Mouse (Mus musculus) left cerebral cortex, adult 18-20 months (tissue): ENCODE results near the gene Spats2l. TPM values are rescaled to one million over a fixed set of nuclear protein-coding genes. Genes with fewer than 3 reads are reported as not detected.

Source experiments
- DNase-seq, 2 experiments: peaks; one replicate each; pipeline ENCODE4 v3.0.0; 2021 to 2022; ENCODE audit warnings: low spot score in 2 of 2, mixed read lengths in 1 of 2
- total RNA-seq, 2 experiments: library from RNA; stranded (reverse); gene quantifications; 2 replicates each; pipeline ENCODE4 v1.2.3; 2021

Gene Spats2l
- total RNA-seq, 2 experiments from 2014 or later: 34.5 to 39.7 TPM

- DNase-seq: no peak
Observed at GRCm38 (mm10) chr1:57820428-57820997, 46.6 kb downstream of the Spats2l start.

GRCm38 (mm10) chr1:57824966-57825759 lies 51.2 kb downstream of the Spats2l start:
- DNase-seq: no peak

DNA sequence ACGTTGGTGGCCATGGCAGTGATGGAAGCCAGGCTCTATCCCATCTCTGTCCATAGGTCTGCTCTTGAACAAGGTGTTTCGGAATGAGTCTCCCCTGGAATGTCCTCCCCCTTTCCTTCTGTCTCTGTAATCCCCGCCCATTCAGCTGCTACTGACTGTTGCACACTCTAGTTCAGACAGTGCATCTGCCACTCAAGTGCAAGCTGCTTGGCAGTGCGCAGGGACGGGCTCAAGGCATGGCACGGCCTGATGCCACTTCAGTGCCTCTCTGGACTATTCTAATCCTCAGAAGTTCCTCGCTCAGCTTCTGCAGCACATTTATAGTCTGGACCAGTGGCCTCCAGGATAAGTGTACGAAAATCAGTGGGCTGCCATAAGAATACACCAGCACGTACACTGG lies 52.3 kb downstream of the Spats2l start:
- no peak for DNase-seq

DNA sequence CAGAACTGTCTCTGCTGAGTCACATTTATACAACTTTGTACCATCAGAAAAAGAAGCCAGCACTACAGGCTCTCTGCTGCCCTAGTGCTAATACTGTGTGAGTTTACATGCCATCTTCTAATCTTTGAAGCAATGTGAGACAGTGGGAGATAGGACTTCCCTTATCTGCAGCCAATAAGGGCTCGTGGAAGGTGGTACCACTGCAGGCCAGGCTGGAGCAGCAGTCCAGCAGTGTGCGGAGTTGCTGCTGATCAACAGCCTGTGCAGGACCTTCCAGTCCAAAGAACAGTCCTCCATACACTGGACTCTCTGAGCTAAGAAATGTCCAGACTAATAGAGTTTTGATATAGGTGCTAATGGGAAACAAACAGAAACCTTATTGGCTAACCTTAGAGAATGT lies 59.2 kb downstream of the Spats2l start:
- DNase-seq: no peak

DNA sequence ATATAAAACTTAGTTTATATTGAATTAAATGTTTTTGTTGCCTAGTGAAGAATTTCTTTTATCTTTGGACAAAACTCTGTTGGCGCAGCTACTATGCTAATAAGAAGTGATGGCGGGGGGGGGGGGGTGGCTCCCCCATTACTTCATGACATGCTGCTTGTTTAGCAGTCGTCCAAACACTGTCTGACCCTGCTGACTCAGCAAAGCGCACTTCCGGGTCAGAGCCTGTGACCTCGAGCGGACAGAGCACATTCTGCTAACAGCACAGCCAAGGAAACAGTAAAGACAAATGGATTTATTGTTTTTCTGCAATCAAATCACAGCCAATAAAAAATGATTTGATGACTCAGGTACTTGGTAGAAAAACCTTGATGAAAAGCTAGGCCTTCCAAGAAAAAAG lies 61.2 kb downstream of the Spats2l start:
- no peak for DNase-seq

GRCm38 (mm10) chr1:57836686-57837317 lies 62.8 kb downstream of the Spats2l start:
- DNase-seq: no peak

DNA sequence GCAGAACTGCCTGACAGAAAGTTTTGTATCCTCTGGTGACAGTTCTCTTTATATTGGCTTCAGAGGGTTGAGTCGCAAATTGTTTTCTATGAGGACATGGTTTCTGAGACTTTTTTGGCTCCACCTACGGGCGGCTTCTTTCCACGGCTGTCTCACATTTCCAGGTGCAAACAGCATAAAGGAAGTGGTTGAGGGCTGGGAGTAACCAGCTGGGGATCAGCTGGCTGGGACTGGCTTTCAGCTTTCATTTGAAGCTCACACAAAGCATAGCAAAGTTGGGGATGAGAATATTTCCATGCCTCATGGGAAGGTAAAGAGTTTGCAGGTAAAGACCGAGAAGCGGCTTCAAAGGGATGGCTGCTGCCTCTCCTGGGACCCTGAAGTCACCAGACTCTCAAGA lies 65.9 kb downstream of the Spats2l start:
- DNase-seq: no peak

GRCm38 (mm10) chr1:57845054-57845722 lies 71.2 kb downstream of the Spats2l start:
- no peak for DNase-seq

DNA sequence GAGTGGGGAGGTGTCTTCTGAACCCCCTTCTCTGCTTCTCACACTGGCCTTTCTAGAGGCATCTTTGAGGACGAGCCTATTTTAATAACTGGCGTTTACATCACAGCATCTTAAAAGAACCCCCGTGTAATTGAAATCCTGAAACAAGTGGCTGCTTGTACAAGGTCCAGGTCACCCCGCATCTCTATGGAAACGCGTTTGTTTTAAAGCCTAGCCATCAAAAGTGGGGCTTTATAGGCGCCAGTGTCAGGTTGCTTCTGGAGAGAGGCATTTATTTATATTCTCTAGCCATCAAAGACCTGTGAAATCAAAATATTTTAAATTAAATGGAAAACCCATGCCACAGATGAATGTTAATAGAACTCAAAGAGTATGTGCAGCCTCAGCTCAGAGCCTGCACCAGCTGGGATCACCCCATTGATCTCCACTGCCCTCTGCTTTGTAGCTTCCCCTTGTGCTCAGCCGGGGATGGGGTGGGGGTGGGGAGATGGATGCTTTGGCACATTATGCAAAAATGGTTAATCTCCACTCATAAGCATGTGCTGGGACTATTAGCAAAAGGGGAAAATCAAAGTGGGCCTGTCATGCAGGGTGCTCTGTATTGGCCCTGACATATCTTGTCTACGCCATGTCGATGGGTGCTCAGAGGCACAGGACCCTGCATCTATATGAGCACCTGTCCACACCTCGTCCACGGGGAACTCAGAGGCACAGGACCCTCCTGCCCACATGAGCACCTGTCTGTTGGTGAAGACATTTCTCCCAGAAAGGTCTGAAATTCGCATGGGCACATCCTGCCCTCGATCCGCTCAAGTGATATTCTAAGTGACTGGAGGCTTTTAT lies 73.1 kb downstream of the Spats2l start:
- no peak for DNase-seq

DNA sequence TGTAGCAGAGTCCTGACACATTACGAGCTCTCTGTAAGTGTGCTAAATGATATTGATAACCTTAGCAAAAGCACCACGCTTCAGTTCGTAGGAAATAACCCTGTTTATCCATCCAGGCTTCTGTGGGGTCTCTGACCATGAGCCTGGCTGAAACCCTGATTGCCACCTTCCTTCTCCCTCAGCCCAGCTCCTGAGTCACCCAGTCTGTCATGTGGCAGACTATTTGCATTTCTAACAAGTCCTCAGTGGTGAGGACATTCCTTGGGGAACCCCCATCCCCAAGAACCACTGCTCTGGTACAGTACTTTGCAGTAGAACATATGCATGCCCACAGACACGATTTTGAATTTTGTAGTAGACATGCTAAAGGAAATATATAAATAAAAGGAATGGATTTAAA lies 75.1 kb downstream of the Spats2l start:
- no peak for DNase-seq

GRCm38 (mm10) chr1:57849916-57850315 lies 76.0 kb downstream of the Spats2l start:
- no peak for DNase-seq

GRCm38 (mm10) chr1:57851871-57852270 lies 77.9 kb downstream of the Spats2l start:
- no peak for DNase-seq

- no peak for DNase-seq
Observed at GRCm38 (mm10) chr1:57852562-57853271, 78.8 kb downstream of the Spats2l start.

- DNase-seq: no peak
Observed at GRCm38 (mm10) chr1:57857799-57858198, 83.8 kb downstream of the Spats2l start.

GRCm38 (mm10) chr1:57862024-57862423 lies 88.1 kb downstream of the Spats2l start:
- no peak for DNase-seq

DNA sequence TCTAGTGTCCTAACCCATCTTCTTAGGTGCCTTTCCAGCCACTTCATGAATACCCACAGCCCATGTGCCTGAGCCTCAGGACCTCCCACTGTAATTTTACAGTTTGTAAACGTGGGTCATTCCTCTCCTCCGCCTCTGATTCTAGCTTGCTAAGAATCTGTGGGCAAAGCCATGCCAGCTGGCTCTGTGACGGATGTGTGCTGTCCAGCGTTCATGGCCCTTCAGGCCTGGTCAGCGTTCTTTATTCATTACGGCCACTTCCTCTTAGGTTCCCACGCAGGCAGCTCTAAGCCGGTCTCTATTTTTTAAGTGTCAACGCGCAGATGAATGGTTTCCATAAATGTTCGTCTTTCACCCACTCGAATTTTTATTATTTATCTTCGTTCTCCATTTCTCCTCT lies 94.7 kb downstream of the Spats2l start:
- DNase-seq: no peak

DNA sequence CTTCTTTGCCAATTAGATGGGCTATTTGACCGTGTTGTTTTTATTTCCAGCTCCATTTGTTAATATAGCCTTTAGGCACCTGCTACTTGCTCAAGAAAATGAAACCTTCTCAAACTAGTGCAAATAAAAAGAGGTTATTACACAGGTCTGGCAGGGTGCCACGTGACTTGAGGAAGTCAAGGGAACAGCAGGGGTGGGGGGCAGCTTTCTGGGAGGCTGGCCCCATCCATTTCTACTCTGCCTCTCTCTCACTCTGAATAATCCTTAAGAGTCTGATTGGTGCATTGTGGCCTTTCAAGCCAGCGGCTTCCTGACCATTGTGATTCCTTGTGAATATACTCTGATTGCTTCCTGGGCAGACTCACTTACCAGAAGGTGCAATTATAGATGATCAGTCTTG lies 98.0 kb downstream of the Spats2l start:
- DNase-seq: no peak

DNA sequence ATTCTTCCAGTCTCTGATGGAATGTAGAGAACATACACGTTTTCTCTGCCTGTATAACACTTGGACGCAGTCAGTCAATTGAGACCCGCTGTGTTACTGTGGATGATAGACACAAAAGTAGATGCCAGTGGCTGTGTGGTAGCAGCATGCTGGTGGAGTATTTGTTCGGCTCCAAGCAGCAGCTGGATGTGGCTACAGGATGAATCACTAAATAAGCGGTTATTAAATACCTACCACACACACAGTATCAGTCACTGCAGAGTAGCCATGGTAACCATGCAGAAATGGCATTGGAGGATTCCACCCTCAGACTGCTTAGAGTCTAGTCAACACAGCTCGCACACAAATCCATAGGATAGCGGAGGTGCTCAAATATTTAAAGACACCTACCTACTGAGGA lies 100.0 kb downstream of the Spats2l start:
- DNase-seq: no peak

DNA sequence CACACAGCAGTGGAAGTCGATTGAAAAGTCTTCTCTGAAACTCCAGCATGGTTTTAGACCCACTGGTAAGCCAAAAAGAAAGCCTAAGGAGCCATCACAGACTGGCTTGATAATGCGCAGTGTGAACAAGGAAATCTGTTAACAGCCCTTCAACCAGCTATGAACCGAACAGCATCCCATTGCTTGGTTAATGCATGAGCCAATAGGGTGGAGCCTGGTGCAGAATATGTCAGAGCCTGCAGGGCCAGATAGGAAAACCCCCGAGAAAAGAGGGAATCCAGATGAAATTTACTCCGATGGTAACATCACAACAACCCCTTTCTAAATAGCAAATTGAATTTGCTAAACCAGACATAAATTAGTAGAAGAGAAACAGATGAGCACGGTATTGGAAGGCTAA lies 101.1 kb downstream of the Spats2l start:
- DNase-seq: no peak

DNA sequence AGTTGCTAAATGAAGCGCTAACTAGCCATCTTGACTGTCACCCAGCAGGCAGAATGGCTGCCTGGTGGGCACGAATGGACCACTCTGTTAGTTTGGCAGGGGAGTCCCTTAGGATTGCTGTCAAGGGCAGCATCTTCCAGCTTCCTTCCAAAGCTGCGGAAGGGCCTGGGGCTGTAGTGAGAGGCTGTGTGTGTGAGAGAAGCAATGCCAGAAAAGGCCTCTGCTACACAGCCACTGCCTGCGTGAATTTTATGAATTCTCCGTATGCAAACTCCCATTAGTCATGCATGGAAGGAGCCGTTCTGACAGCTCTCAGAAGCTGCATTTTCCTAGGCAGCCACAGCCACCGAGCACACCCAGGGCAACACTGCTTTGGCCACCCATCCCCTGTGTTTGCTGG lies 101.5 kb downstream of the Spats2l start:
- no peak for DNase-seq
